Mouse (Mus musculus) embryonic fibroblast, embryonic 13.5 days (primary cell): ENCODE measurements around the gene Kpnb1.

Experiments
- CTCF ChIP-seq: IDR thresholded peaks from 2 replicates; pipeline ENCODE4 v1.5.1; 2011; ENCODE audit warnings: mild to moderate bottlenecking, control low read depth, low read length, moderate library complexity, borderline replicate concordance; ENCODE audit not compliant: insufficient read depth
- POLR2A ChIP-seq: IDR thresholded peaks from 2 replicates; pipeline ENCODE4 v1.6.1; 2011; ENCODE audit warnings: low read depth, mild to moderate bottlenecking, control low read depth, low read length, moderate library complexity

DNA sequence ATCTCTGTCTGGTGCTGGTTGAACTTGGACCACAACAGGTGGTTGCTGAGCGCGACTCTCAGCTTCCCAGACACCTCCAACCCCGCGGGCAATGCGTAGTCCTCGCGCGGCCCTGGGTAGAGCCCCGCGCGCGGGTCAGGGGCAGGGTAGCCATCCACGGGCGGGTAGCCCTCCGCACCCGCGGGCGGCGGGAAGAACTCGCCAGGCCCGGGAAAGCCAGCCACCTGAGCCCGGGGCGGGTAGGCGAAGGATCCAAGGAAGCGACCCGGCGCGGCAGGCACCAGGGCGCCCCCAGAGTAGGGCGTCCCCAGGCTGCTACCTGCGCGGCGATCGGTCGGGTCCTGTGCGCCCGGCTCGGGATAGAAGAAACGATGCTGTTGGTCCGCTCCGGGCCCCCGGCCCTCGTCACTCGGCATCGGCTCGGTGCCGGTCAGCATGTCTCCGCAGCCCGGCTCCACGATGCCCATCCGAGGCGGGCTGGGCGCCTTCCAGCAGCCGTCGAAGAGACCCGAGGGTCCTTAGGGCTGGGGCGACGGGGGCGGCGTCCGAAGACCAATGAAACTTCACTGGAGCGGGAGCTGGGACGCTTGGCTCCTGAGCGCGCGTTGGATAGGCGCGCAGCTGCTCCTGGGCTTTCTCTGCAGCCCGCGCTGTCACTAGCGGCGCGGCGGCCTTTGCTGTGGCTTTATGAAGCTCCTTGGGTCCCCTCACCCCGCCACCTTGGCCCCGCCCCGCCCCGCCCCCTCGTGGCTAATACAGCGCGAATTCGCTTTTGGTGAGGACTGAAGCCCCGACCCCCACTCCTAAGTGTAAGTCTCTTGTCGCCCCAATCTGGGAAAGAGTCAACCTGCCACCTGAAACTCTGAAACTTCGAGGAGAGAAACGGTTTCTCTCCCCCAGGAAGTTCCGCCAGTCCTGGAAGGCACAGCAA, 72.7 kb downstream of the Kpnb1 start, which contains the start of gene Tbx21:
- TF ChIP-seq POLR2A (no peak), CTCF (no peak)
